Mouse (Mus musculus) hindbrain, embryonic 16.5 days (tissue): Measurements from ENCODE around the gene Gdf9. TPM values are rescaled to one million over a fixed set of nuclear protein-coding genes. Genes with fewer than 3 reads are reported as not detected.

Experiments
- ATAC-seq: fragments of 200-750 bp; cut with Nextera tagmentation; 2 replicates; pipeline ENCODE4 v1.8.0; 2017; ENCODE audit warnings: moderate TSS enrichment, moderate library complexity
- H3K27ac ChIP-seq: fragments of 300-500 bp; sonication (generic); 2 replicates; pipeline ENCODE4 v1.5.1; 2014; ENCODE audit warnings: low read depth, mild to moderate bottlenecking, control low read depth, low read length, moderate library complexity
- H3K27me3 ChIP-seq: fragments of 300-500 bp; sonication (generic); replicated peaks from 2 replicates; pipeline ENCODE4 v1.6.1; 2014; ENCODE audit warnings: low read length; ENCODE audit not compliant: control insufficient read depth, insufficient read depth
- H3K36me3 ChIP-seq: fragments of 300-500 bp; sonication (generic); 2 replicates; pipeline ENCODE4 v1.6.1; 2014; ENCODE audit warnings: mild to moderate bottlenecking, low read length, moderate library complexity, mixed read lengths; ENCODE audit not compliant: control insufficient read depth, insufficient read depth
- H3K4me1 ChIP-seq: fragments of 300-500 bp; sonication (generic); 2 replicates; pipeline ENCODE4 v1.6.1; 2014; ENCODE audit warnings: low read depth, low read length; ENCODE audit not compliant: control insufficient read depth, insufficient read depth
- H3K4me2 ChIP-seq: fragments of 300-500 bp; sonication (generic); 2 replicates; pipeline ENCODE4 v1.6.1; 2014; ENCODE audit warnings: mild to moderate bottlenecking, low read length, control low read depth, moderate library complexity
- H3K4me3 ChIP-seq: fragments of 300-500 bp; sonication (generic); 2 replicates; pipeline ENCODE4 v1.5.1; 2014; ENCODE audit warnings: mild to moderate bottlenecking, low read length, control low read depth, moderate library complexity
- H3K9ac ChIP-seq: fragments of 300-500 bp; sonication (generic); 2 replicates; pipeline ENCODE4 v1.6.1; 2014; ENCODE audit warnings: low read depth, mild to moderate bottlenecking, control low read depth, low read length, moderate library complexity
- H3K9me3 ChIP-seq: fragments of 300-500 bp; sonication (generic); 2 replicates; pipeline ENCODE4 v1.6.1; 2014; ENCODE audit warnings: mild to moderate bottlenecking, low read length, moderate library complexity; ENCODE audit not compliant: control insufficient read depth
- WGBS: fragments of 180-500 bp; shearing (Covaris S2); extraction: QIAGEN DNeasy Blood & Tissue Kit; methylation state at CpG from one replicate; pipeline ENCODE4 v1.1.7; 2014; 5-methylcytosine and 5-hydroxymethylcytosine counted together
- polyA plus RNA-seq: library from polyadenylated mRNA; unstranded; fragments of >200 nt; fragmentation: Nextera tagmentation; extraction: Ambion mirVana; gene quantifications from 2 replicates; pipeline ENCODE4 v1.2.1, GENCODE M21; 2015

The Gdf9 gene
- polyA plus RNA-seq: 3.0 and 4.1 TPM in 2 replicates

DNA sequence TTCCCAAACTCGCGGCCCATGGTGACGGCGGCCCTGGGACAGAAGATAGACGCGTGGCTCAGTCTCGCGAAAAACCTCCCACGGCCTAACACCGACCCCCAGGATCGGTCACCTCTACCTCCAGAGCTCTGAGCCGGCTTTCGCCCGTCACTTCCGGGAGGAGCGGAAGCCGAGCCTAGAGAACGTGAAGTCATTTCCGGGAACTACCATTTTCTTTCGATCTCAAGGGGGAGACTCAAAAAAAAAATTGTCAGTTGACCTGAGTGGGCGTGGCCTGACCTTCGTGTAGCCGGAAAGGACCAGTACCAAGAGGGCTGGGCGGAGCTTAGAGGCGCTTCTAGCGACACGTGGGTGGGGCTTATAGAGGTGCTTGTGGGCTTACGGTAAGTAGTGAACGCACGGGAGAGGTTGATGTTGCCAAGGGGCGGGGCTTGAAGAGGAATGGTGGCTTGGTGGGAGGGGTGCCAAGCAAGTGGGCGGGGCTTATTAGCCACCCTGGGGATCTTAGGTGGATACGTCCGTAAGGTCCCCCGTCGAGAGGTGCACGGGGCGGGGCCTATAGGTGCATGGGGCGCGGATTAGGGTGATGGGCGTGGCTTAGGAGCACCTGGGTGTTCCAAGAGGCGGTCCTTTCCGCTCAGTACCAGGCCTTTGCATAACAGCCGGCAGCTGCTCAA lies at the start of gene Gdf9, which contains the start of gene Uqcrq:
TSS of gene Gdf9 (plus strand) at position 354 of the 677 bp plus-strand sequence.
TSS of gene Uqcrq (minus strand) at position 162 of the 677 bp plus-strand sequence.
- peak within 1 kb of the TSS; percentile 89 for H3K9ac ChIP-seq
- H3K4me3 ChIP-seq: peak within 1 kb of the TSS; percentile 90
- peak within 1 kb of the TSS; percentile 94 for H3K4me2 ChIP-seq
- H3K27ac ChIP-seq: peak within 1 kb of the TSS; percentile 88
- H3K36me3 ChIP-seq: peaks cover 6% of the 10 kb centered on the region
- H3K9me3 ChIP-seq: no peaks in the 10 kb centered on the region
- H3K4me1 ChIP-seq: peaks cover 7% of the 10 kb centered on the region
- H3K27me3 ChIP-seq: no peaks in the 10 kb centered on the region
- peak; percentile 96 for ATAC-seq
- WGBS: under 1% methylated on average over 44 of the region's 44 CpGs

DNA sequence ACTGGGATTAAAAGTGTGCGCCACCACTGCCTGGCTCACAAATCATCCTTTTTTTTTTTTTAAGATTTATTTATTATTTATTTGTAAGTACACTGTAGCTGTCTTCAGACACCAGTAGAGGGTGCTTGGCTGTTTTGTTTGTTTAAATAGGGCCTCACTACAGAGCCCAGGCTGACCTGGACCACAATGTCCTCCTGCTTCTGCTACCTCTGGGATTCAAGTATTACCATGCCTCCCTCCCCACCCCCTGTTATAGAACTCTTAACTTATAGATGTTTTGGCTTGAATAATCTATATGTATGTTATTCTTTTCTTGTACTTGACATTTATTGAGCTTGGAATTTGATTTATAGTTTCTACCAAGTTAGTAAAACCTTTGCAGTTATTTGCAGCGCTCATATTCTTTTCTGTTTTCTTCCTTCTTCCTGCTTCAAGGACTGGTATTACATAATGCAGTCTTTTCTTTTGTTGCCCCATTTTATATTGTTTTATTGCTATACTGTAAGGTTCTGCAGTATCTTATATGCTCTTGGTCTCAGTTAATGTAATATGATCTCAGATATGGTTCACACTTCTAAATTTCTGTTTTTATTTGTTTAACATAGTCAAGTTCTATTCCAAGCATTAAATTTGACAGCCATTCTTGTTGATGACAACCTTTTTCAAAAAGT lies 46.9 kb upstream of the Gdf9 start:
- H3K27ac ChIP-seq: no peak overlapping the region
- 94% methylated on average over 2 of the region's 2 CpGs for WGBS
- no peak for ATAC-seq

DNA sequence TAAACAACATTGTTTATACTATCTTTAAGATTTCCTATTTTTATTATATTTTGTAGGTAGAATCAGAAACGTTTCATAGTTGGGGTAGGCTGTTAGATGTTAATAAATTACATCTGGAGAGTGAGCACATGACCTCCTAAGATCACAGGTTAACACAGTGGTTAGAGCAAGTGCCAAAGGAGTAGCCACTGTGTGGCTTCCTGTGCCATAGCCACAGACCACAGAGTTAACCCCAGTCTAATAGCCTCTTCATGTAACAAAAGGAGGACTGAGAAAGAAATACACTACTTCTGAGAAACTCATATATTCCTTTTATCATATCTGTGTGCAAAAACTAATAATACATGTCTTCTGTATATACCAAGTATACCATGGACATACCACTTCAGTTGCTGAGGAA lies 37.0 kb upstream of the Gdf9 start:
- no peak overlapping the region for H3K4me2 ChIP-seq
- H3K9me3 ChIP-seq: no peaks in the 10 kb centered on the region
- no peaks in the 10 kb centered on the region for H3K4me1 ChIP-seq
- H3K4me3 ChIP-seq: no peak overlapping the region
- 92% methylated on average over 1 of the region's 1 CpGs for WGBS
- peaks cover 16% of the 10 kb centered on the region for H3K36me3 ChIP-seq
- no peak overlapping the region for H3K27ac ChIP-seq
- no peaks in the 10 kb centered on the region for H3K27me3 ChIP-seq
- no peak overlapping the region for H3K9ac ChIP-seq
- ATAC-seq: no peak

More for the DNA sequence above, 46.9 kb upstream of the Gdf9 start:
- no peak overlapping the region for H3K4me3 ChIP-seq
- H3K9me3 ChIP-seq: no peaks in the 10 kb centered on the region
- peaks cover 2% of the 10 kb centered on the region; the same call in 1 of the 2 replicates for H3K36me3 ChIP-seq
- no peak overlapping the region for H3K4me2 ChIP-seq
- H3K27me3 ChIP-seq: no peaks in the 10 kb centered on the region
- no peak overlapping the region for H3K9ac ChIP-seq
- H3K4me1 ChIP-seq: no peaks in the 10 kb centered on the region

DNA sequence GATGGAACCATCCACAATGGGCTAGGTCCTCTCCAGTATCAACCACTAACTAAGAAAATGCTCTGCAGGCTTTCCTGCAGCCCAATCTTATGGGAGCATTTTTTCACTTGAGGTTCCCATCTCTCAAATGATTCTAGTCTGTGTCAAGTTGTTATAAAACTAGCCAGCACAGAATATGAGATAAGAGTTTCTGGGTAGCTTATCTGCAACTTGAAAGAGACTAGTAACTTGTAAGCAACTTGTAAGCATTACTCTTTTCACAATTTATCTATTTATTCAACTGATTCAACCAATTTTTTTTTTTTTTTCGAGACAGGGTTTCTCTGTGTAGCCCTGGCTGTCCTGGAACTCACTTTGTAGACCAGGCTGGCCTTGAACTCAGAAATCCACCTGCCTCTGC lies 27.2 kb upstream of the Gdf9 start:
- 100% methylated on average over 1 of the region's 1 CpGs for WGBS
- ATAC-seq: no peak
- Histone ChIP-seq H3K4me3 (no peak overlapping the region), H3K36me3 (peaks cover 52% of the 10 kb centered on the region), H3K9ac (no peak overlapping the region), H3K4me2 (no peak overlapping the region), H3K27me3 (no peaks in the 10 kb centered on the region), H3K9me3 (no peaks in the 10 kb centered on the region), H3K27ac (no peak overlapping the region), H3K4me1 (no peaks in the 10 kb centered on the region)

DNA sequence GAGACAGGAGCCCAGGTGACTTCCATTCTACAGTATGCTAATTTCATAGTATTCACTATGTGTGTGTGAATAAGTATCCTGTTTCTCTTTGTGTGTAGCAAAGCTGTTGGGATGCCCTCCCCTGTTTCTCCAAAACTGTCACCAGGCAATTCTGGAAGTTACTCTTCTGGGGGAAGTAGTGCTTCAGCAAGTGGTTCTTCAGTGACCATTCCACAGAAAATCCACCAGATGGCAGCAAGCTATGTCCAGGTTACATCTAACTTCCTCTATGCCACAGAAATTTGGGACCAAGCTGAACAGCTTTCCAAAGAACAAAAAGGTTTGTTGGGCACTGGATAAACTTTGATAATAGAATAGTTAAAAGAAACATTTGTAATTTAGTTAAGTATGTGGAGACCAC lies 19.1 kb upstream of the Gdf9 start:
- Histone ChIP-seq H3K9me3 (no peaks in the 10 kb centered on the region), H3K36me3 (peaks cover 65% of the 10 kb centered on the region), H3K27me3 (no peaks in the 10 kb centered on the region), H3K4me2 (no peak overlapping the region), H3K4me1 (no peaks in the 10 kb centered on the region), H3K27ac (no peak overlapping the region), H3K9ac (no peak overlapping the region), H3K4me3 (no peak overlapping the region)
- no peak for ATAC-seq

DNA sequence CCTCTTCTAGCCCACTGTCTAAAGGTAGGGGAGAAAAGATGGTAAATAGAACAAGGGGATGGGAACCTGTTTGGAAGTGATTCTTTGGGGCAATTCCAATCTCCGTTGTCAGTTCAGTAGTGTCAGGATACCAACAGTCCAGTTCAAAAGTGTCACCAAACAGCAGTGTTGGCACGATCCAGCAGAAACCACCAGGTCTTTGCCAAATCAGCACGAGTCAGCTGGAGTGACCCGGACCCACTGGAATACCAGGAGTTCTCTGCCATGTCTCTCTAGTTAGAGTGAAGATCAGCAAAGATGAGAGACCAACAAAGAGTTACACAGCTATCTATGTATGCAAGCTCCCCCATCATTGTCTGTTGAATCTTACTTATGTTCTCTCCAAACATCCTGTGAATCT lies 17.0 kb upstream of the Gdf9 start:
- Histone ChIP-seq H3K27ac (no peak overlapping the region), H3K4me3 (no peak overlapping the region), H3K9me3 (no peaks in the 10 kb centered on the region), H3K27me3 (no peaks in the 10 kb centered on the region), H3K4me2 (no peak overlapping the region), H3K9ac (no peak overlapping the region), H3K4me1 (no peaks in the 10 kb centered on the region), H3K36me3 (peaks cover 65% of the 10 kb centered on the region)
- 91% methylated on average over 4 of the region's 4 CpGs for WGBS
- no peak for ATAC-seq

DNA sequence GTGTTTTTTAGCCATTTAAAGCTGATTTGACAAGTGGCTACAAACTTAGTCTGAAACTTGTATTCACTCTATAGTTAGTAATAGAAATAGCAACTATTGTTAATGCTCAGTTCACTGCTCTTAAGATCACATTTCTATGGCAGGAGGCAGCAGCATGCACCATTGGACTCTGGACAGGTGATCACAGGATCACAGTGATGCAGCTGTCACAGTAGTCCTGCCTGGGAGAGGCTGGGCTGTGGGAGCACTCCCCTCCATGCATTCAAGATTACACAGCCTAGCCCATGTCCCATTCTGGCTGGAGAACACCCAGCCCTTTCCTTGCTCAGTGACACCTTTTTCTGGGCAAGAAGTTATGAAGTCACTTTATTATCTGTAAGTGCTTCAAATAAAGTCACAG lies 12.8 kb upstream of the Gdf9 start:
- no peaks in the 10 kb centered on the region for H3K27me3 ChIP-seq
- peaks cover 49% of the 10 kb centered on the region for H3K36me3 ChIP-seq
- H3K27ac ChIP-seq: no peak overlapping the region
- no peak overlapping the region for H3K9ac ChIP-seq
- no peak overlapping the region for H3K4me2 ChIP-seq
- no peak overlapping the region for H3K4me3 ChIP-seq
- H3K9me3 ChIP-seq: no peaks in the 10 kb centered on the region
- no peaks in the 10 kb centered on the region for H3K4me1 ChIP-seq
- ATAC-seq: no peak

DNA sequence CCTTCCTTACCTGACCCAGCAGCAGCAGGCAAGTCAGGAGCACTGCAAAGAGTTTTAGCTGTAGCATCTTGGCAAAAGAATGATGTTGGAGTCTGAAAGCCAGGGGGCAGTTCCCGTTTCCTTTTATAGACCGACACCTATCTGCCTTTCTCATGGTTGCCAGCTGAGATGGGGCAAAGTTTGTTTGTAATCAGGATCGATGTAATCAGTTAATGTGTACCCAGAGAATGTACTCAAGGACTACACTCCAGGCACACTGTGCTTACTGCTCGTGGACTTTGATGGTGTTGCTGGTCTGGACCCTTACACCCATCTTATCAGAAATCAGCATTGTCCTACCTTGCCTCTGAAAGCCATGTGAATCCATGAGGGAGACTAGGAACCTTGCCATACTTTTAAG lies 7.8 kb upstream of the Gdf9 start, which contains the start of gene Leap2:
TSS of gene Leap2 (minus strand) at position 135 of the 400 bp plus-strand sequence.
- WGBS: 92% methylated on average over 4 of the region's 4 CpGs
- Histone ChIP-seq H3K9me3 (no peaks in the 10 kb centered on the region), H3K4me2 (no peak within 1 kb of the TSS), H3K4me1 (no peaks in the 10 kb centered on the region), H3K27me3 (no peaks in the 10 kb centered on the region), H3K27ac (no peak within 1 kb of the TSS), H3K36me3 (peaks cover 18% of the 10 kb centered on the region), H3K9ac (no peak within 1 kb of the TSS), H3K4me3 (no peak within 1 kb of the TSS)
- ATAC-seq: no peak

DNA sequence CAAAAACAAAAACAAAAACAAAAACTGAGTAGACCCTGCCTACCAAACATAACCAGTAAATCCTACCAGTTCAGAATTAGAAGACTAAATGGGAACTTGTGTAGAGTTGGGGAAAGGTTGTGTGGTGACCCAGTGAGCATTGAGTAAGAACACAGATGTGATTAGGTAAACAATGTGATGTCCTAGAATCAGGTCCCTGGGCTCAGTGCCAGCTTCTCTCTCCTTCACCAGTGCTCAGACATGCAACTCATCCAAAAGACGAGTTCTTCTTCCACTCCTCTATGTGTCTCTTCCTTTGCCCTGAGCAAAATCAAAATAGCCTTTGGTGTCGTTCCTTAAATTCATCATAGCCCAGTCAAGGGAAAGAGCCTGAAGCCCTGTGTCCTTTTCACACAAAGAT lies 6.0 kb upstream of the Gdf9 start:
- H3K4me2 ChIP-seq: no peak overlapping the region
- H3K27ac ChIP-seq: no peak overlapping the region
- no peak for ATAC-seq
- WGBS: 73% methylated on average over 2 of the region's 2 CpGs
- H3K4me3 ChIP-seq: no peak overlapping the region
- H3K9ac ChIP-seq: no peak overlapping the region
- H3K27me3 ChIP-seq: no peaks in the 10 kb centered on the region
- peaks cover 14% of the 10 kb centered on the region for H3K36me3 ChIP-seq
- H3K9me3 ChIP-seq: no peaks in the 10 kb centered on the region
- H3K4me1 ChIP-seq: peaks cover 6% of the 10 kb centered on the region
